Mouse (Mus musculus): ENCODE measurements around the gene Jade2. TPM values are rescaled to one million over a fixed set of nuclear protein-coding genes. Genes with fewer than 3 reads are reported as not detected.

Jade2 gene
- polyA plus RNA-seq, 1 experiment, result 2.9 TPM

- Histone ChIP-seq H3K27me3 (ENCODE audit: control insufficient read depth, insufficient read depth, low read length) (no peaks in the 10 kb centered on the region), H3K27ac (ENCODE audit: control insufficient read depth, insufficient read depth, low read depth, low read length) (no peak overlapping the region), H3K36me3 (ENCODE audit: control insufficient read depth, insufficient read depth, low read length) (no peaks in the 10 kb centered on the region), H3K4me3 (ENCODE audit: control insufficient read depth, low read depth, low read length) (no peak overlapping the region), H3K4me1 (ENCODE audit: control insufficient read depth, insufficient read depth, low read length) (no peaks in the 10 kb centered on the region)
- TF ChIP-seq POLR2A (IDR thresholded peaks at IDR 0.05; ENCODE audit: control insufficient read depth, low read depth, low read length) (no peak), CTCF (IDR thresholded peaks at IDR 0.05; ENCODE audit: control insufficient read depth, insufficient read depth, insufficient replicate concordance, low read depth, low read length) (no peak)
Observed at GRCm38 (mm10) chr11:51841149-51841548, 16.3 kb downstream of the Jade2 start.

- no peaks in the 10 kb centered on the region for H3K27me3 ChIP-seq (ENCODE audit: control insufficient read depth, insufficient read depth, low read length)
- H3K36me3 ChIP-seq (ENCODE audit: control insufficient read depth, insufficient read depth, low read length), result no peaks in the 10 kb centered on the region
- no peaks in the 10 kb centered on the region for H3K4me1 ChIP-seq (ENCODE audit: control insufficient read depth, insufficient read depth, low read length)
- H3K27ac ChIP-seq (ENCODE audit: control insufficient read depth, insufficient read depth, low read depth, low read length), result no peak overlapping the region
- TF ChIP-seq POLR2A (IDR thresholded peaks at IDR 0.05; ENCODE audit: control insufficient read depth, low read depth, low read length), result no peak
- TF ChIP-seq CTCF (IDR thresholded peaks at IDR 0.05; ENCODE audit: control insufficient read depth, insufficient read depth, insufficient replicate concordance, low read depth, low read length), result no peak
- no peak overlapping the region for H3K4me3 ChIP-seq (ENCODE audit: control insufficient read depth, low read depth, low read length)
Observed at GRCm38 (mm10) chr11:51840657-51841056, 16.8 kb downstream of the Jade2 start.

- no peak overlapping the region for H3K27ac ChIP-seq (ENCODE audit: control insufficient read depth, insufficient read depth, low read depth, low read length)
- H3K36me3 ChIP-seq (ENCODE audit: control insufficient read depth, insufficient read depth, low read length), result no peaks in the 10 kb centered on the region
- no peaks in the 10 kb centered on the region for H3K27me3 ChIP-seq (ENCODE audit: control insufficient read depth, insufficient read depth, low read length)
- TF ChIP-seq POLR2A (IDR thresholded peaks at IDR 0.05; ENCODE audit: control insufficient read depth, low read depth, low read length) (no peak), CTCF (IDR thresholded peaks at IDR 0.05; ENCODE audit: control insufficient read depth, insufficient read depth, insufficient replicate concordance, low read depth, low read length) (no peak)
- no peak overlapping the region for H3K4me3 ChIP-seq (ENCODE audit: control insufficient read depth, low read depth, low read length)
- no peaks in the 10 kb centered on the region for H3K4me1 ChIP-seq (ENCODE audit: control insufficient read depth, insufficient read depth, low read length)
Observed at GRCm38 (mm10) chr11:51839973-51840372, 17.5 kb downstream of the Jade2 start.

GRCm38 (mm10) chr11:51839106-51839505 is 18.3 kb downstream of the Jade2 start:
- TF ChIP-seq POLR2A (IDR thresholded peaks at IDR 0.05; ENCODE audit: control insufficient read depth, low read depth, low read length) (no peak), CTCF (IDR thresholded peaks at IDR 0.05; ENCODE audit: control insufficient read depth, insufficient read depth, insufficient replicate concordance, low read depth, low read length) (no peak)
- Histone ChIP-seq H3K4me3 (ENCODE audit: control insufficient read depth, low read depth, low read length) (no peak overlapping the region), H3K4me1 (ENCODE audit: control insufficient read depth, insufficient read depth, low read length) (no peaks in the 10 kb centered on the region), H3K27me3 (ENCODE audit: control insufficient read depth, insufficient read depth, low read length) (no peaks in the 10 kb centered on the region), H3K36me3 (ENCODE audit: control insufficient read depth, insufficient read depth, low read length) (no peaks in the 10 kb centered on the region), H3K27ac (ENCODE audit: control insufficient read depth, insufficient read depth, low read depth, low read length) (no peak overlapping the region)

- Histone ChIP-seq H3K4me3 (ENCODE audit: control insufficient read depth, low read depth, low read length) (no peak overlapping the region), H3K27ac (ENCODE audit: control insufficient read depth, insufficient read depth, low read depth, low read length) (no peak overlapping the region), H3K36me3 (ENCODE audit: control insufficient read depth, insufficient read depth, low read length) (no peaks in the 10 kb centered on the region), H3K4me1 (ENCODE audit: control insufficient read depth, insufficient read depth, low read length) (peaks cover under 1% of the 10 kb centered on the region), H3K27me3 (ENCODE audit: control insufficient read depth, insufficient read depth, low read length) (no peaks in the 10 kb centered on the region)
- TF ChIP-seq CTCF (IDR thresholded peaks at IDR 0.05; ENCODE audit: control insufficient read depth, insufficient read depth, insufficient replicate concordance, low read depth, low read length), result no peak
- no peak for TF ChIP-seq POLR2A (IDR thresholded peaks at IDR 0.05; ENCODE audit: control insufficient read depth, low read depth, low read length)
Observed at GRCm38 (mm10) chr11:51837164-51838153, 20.0 kb downstream of the Jade2 start.

GRCm38 (mm10) chr11:51836506-51836905 is 20.9 kb downstream of the Jade2 start:
- Histone ChIP-seq H3K27me3 (ENCODE audit: control insufficient read depth, insufficient read depth, low read length) (no peaks in the 10 kb centered on the region), H3K4me1 (ENCODE audit: control insufficient read depth, insufficient read depth, low read length) (peaks cover 3% of the 10 kb centered on the region), H3K36me3 (ENCODE audit: control insufficient read depth, insufficient read depth, low read length) (no peaks in the 10 kb centered on the region), H3K4me3 (ENCODE audit: control insufficient read depth, low read depth, low read length) (no peak overlapping the region), H3K27ac (ENCODE audit: control insufficient read depth, insufficient read depth, low read depth, low read length) (no peak overlapping the region)
- TF ChIP-seq POLR2A (IDR thresholded peaks at IDR 0.05; ENCODE audit: control insufficient read depth, low read depth, low read length) (no peak), CTCF (IDR thresholded peaks at IDR 0.05; ENCODE audit: control insufficient read depth, insufficient read depth, insufficient replicate concordance, low read depth, low read length) (no peak)

- Histone ChIP-seq H3K4me1 (ENCODE audit: control insufficient read depth, insufficient read depth, low read length) (peaks cover 3% of the 10 kb centered on the region), H3K4me3 (ENCODE audit: control insufficient read depth, low read depth, low read length) (no peak overlapping the region), H3K27me3 (ENCODE audit: control insufficient read depth, insufficient read depth, low read length) (no peaks in the 10 kb centered on the region), H3K27ac (ENCODE audit: control insufficient read depth, insufficient read depth, low read depth, low read length) (no peak overlapping the region), H3K36me3 (ENCODE audit: control insufficient read depth, insufficient read depth, low read length) (no peaks in the 10 kb centered on the region)
- TF ChIP-seq POLR2A (IDR thresholded peaks at IDR 0.05; ENCODE audit: control insufficient read depth, low read depth, low read length) (no peak), CTCF (IDR thresholded peaks at IDR 0.05; ENCODE audit: control insufficient read depth, insufficient read depth, insufficient replicate concordance, low read depth, low read length) (no peak)
Observed at GRCm38 (mm10) chr11:51835598-51835997, 21.9 kb downstream of the Jade2 start.

Measured in testis, adult 2 months (tissue).